Mouse (Mus musculus) cerebellum, adult 8-10 months (tissue): ENCODE data around the gene Fbln2.
A peak's percentile ranks its signal among the peaks of the same experiment; 100 is the strongest.

Experiments used
- DNase-seq: peaks from one replicate; pipeline ENCODE4 v3.0.0; 2022

The Fbln2 gene

GRCm38 (mm10) chr6:91231523-91231922 lies 19.3 kb downstream of the Fbln2 start:
- DNase-seq = no peak

GRCm38 (mm10) chr6:91233011-91233410 lies 20.8 kb downstream of the Fbln2 start:
- DNase-seq = peak; percentile 59

GRCm38 (mm10) chr6:91233424-91234015 lies 21.3 kb downstream of the Fbln2 start:
- no peak for DNase-seq

- no peak for DNase-seq
Observed at GRCm38 (mm10) chr6:91236006-91236405, 23.8 kb downstream of the Fbln2 start.

GRCm38 (mm10) chr6:91236429-91236828 lies 24.2 kb downstream of the Fbln2 start:
- DNase-seq = no peak

- DNase-seq = no peak
Observed at GRCm38 (mm10) chr6:91237273-91237672, 25.0 kb downstream of the Fbln2 start.

- DNase-seq = no peak
Observed at GRCm38 (mm10) chr6:91240537-91240936, 28.3 kb downstream of the Fbln2 start.

GRCm38 (mm10) chr6:91240964-91241363 lies 28.7 kb downstream of the Fbln2 start:
- DNase-seq = peak; percentile 42

- no peak for DNase-seq
Observed at GRCm38 (mm10) chr6:91243395-91243794, 31.1 kb downstream of the Fbln2 start.

GRCm38 (mm10) chr6:91244331-91244730 lies 32.1 kb downstream of the Fbln2 start:
- DNase-seq = no peak

- DNase-seq = no peak
Observed at GRCm38 (mm10) chr6:91245331-91245730, 33.1 kb downstream of the Fbln2 start.

- DNase-seq = no peak
Observed at GRCm38 (mm10) chr6:91247343-91247742, 35.1 kb downstream of the Fbln2 start.

- DNase-seq = no peak
Observed at GRCm38 (mm10) chr6:91248627-91249026, 36.4 kb downstream of the Fbln2 start.

- DNase-seq = no peak
Observed at GRCm38 (mm10) chr6:91249797-91250196, 37.5 kb downstream of the Fbln2 start.

GRCm38 (mm10) chr6:91259440-91260120 lies 47.3 kb downstream of the Fbln2 start:
- DNase-seq = no peak

- no peak for DNase-seq
Observed at GRCm38 (mm10) chr6:91260347-91260986, 48.2 kb downstream of the Fbln2 start.

GRCm38 (mm10) chr6:91260987-91261367 lies 48.7 kb downstream of the Fbln2 start:
- no peak for DNase-seq

GRCm38 (mm10) chr6:91265616-91266015 lies 53.4 kb downstream of the Fbln2 start:
- DNase-seq = no peak

GRCm38 (mm10) chr6:91266647-91267046 lies 54.4 kb downstream of the Fbln2 start:
- DNase-seq = peak; percentile 32

- DNase-seq = no peak
Observed at GRCm38 (mm10) chr6:91268318-91268717, 56.1 kb downstream of the Fbln2 start.

GRCm38 (mm10) chr6:91277549-91277948 lies 65.3 kb downstream of the Fbln2 start:
- DNase-seq = peak; percentile 73

- no peak for DNase-seq
Observed at GRCm38 (mm10) chr6:91278302-91278701, 66.0 kb downstream of the Fbln2 start.

GRCm38 (mm10) chr6:91279477-91279876 lies 67.2 kb downstream of the Fbln2 start:
- DNase-seq = no peak

- peak; percentile 95 for DNase-seq
Observed at GRCm38 (mm10) chr6:91281206-91281605, 69.0 kb downstream of the Fbln2 start.
